Mouse (Mus musculus) layer of hippocampus, postnatal 14 days (tissue): ENCODE measurements around the gene Txndc2. TPM values are rescaled to one million over a fixed set of nuclear protein-coding genes. Genes with fewer than 3 reads are reported as not detected.
A peak's percentile ranks its signal among the peaks of the same experiment; 100 is the strongest.

Experiments used
- DNase-seq, 2 experiments: peaks; one replicate each; pipeline ENCODE4 v3.0.0; 2021 to 2022; ENCODE audit warnings: low spot score in 2 of 2, mixed read lengths in 1 of 2
- total RNA-seq, 2 experiments: library from RNA; stranded (reverse); gene quantifications; 2 replicates each; pipeline ENCODE4 v1.2.3; 2021

The Txndc2 gene
- total RNA-seq, 2 experiments from 2014 or later = 0.36 TPM; not detected in 1

GRCm38 (mm10) chr17:65613463-65614412 lies 28.2 kb downstream of the Txndc2 start, which contains the start of gene Vapa:
Vapa (minus strand) TSS chr17:65613555.
- DNase-seq = peak; percentile 97 to 98

DNA sequence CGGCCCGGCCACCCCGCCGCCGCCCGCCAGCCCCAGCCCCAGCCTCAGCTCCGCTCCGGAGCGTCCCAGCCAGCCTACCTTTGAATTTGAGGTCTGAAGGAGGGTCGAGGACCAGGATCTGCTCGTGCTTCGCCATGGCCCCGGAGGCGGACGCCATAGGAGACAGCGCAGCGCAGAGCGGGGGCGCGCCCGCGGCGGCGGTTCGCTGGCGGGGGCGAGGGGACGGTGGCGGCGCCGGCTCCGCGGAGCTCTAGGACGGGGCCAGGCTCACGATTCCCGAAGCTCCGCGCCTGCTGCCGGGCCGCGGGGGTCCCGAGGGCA lies 28.9 kb downstream of the Txndc2 start:
- no peak for DNase-seq

DNA sequence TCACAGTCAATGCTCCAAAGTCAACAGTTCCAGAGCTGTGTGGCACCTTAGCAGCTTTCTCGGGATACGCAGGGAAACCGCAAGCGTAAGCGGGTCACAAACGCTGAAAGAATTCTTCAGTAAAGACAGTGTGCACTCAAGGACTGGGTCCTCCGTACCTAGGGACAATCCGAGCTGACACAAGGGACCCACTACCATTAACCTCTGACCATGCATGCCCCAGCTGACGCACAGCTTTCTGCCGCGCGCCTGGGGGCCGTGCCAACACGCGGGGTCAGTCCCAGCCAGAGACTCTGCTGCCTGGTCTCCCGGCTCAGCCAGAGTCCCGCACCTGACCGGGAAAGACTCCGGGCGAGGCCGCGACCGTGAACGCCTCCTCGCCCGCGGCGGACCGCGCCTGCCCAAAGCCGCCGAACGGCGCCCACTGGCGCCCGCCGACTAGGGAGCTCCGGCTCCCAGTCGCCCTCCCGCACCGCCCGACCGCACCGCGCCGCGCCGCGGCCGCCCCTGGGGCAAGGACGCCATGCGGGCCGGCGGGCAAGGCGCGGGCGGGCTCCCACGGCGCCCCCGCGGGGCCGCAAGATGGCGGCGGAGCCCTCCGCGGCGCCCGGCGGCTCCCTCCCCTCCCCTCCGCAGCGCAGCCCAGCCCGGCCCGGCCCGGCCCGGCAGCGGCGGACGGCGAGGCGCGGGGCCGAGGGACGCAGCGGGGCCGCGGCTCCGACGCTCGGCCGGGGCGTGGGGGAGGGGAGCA lies 29.4 kb downstream of the Txndc2 start:
- DNase-seq = peak; percentile 26 to 37

- DNase-seq = no peak
Measured at GRCm38 (mm10) chr17:65611721-65612120, 30.2 kb downstream of the Txndc2 start.

DNA sequence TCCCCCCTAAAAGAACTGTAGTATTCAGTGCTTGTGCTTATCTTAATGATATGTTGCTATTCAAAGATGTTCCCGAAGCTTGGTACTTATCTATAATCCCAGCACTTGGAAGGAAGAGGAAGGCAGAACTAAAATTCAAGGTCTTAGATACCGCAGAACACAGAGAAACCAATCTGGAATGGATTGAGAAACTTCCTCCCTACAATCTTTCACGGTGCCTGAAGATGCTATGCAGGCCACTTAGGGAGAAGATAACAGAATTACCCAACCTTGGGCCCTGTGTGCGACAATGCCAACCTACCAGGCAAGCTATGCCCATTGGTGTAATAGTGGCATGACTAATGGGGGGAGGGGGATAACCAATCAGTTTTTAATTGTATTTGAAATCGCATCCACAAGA lies 33.2 kb downstream of the Txndc2 start:
- no peak for DNase-seq

DNA sequence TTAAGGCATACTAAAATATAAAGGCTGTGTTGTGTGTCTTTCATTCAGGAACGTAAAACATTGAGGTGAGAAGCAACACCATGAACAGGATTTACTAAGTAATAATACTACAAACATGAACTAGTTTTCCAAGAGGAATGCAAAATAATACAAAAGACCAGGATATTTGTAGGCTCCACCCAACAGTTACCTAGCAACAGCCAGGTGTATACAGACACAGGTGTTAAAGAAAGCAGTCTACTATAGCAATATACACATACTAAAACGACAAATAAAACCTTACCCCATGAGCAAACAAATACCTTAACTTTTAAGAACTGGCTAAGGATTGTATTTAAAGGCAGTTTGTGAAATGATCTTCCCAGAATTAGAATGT lies 33.7 kb downstream of the Txndc2 start:
- DNase-seq = no peak

DNA sequence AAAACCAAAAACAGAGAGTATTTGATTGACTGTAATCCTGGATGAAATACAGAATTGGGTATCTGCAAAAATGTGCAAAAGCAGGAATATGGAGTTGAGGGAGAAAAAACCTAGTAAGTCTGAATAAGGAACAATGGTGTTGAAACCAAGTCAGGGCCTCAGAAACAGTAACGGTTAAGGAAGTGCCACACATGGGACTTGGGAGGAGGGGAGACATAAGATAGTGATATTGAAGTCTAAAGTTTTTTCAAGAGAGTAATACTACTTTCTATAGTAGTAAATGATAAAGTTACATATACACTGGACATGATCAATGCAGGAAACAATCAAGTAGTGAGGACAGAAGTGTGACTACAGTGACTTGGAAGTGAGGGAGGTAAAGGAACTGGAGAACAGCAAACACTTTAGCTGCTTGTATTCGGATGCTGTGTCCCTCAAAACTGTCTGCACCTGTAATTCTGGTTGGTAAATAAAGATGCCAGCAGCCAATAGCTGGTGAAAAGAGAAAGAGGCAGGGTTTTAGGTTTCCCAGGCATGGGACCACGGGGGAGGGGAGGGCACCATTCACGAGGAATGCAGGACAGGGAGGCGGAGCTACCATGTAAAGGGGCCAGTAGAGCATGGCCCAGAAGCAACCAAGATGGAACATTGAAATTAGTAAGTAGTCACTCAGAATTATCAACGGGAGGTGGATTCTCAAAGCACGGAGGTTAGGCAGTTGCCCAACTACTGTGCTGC lies 34.2 kb downstream of the Txndc2 start:
- DNase-seq = no peak

- DNase-seq = no peak
Measured at GRCm38 (mm10) chr17:65606014-65606413, 36.0 kb downstream of the Txndc2 start.

GRCm38 (mm10) chr17:65604892-65605291 lies 37.1 kb downstream of the Txndc2 start:
- DNase-seq = no peak

- DNase-seq = no peak
Measured at GRCm38 (mm10) chr17:65604315-65604714, 37.7 kb downstream of the Txndc2 start.

- DNase-seq = no peak
Measured at GRCm38 (mm10) chr17:65597857-65598486, 44.0 kb downstream of the Txndc2 start.

DNA sequence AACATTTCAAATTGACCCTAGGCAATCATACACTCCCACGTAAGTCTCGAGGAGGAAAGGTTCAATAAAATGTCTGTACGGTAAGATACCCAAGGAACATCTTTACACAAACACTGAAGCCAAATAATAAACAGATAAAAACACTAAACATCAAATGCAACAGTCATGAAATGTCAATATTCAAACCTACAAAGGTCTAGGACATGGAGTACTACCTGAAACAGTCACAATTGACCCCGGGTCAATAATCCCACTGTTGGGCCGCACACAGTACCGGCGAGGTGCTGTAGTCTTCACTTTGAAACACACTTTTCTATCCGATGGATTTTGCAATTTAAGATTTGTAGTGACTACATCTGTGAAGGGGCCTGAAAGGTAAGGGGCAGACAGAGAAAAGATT lies 47.3 kb downstream of the Txndc2 start:
- DNase-seq = no peak

Other genes starting within 250 kb of the Txndc2 start
- 1 to 10 TPM; 1.2 to 1.4 TPM for gene Tmem232, start 101.4 kb downstream of the Txndc2 start, total RNA-seq
- gene Vapa, start 28.6 kb downstream of the Txndc2 start, total RNA-seq = 100 to 1,000 TPM; 150 to 156 TPM
- 10 to 100 TPM; 64.9 to 72.1 TPM for gene Rab31, start 130.6 kb upstream of the Txndc2 start, total RNA-seq
- 10 to 100 TPM; 39.0 to 40.4 TPM for gene Ppp4r1, start 140.4 kb upstream of the Txndc2 start, total RNA-seq
- 10 to 100 TPM; 43.7 to 45.7 TPM for gene Ralbp1, start 243.6 kb upstream of the Txndc2 start, total RNA-seq